Mouse (Mus musculus): ENCODE results near the gene Cdc42.

GRCm38 (mm10) chr4:137282584-137283406, 74.7 kb downstream of the Cdc42 start:
- no peak for TF ChIP-seq CTCF (IDR thresholded peaks at IDR 0.05; ENCODE audit: control insufficient read depth, insufficient read depth, insufficient read length)
- TF ChIP-seq MYOD1 (IDR thresholded peaks at IDR 0.05; ENCODE audit: control insufficient read depth, insufficient read length, low read depth) = no peak
- no peak for TF ChIP-seq MYOG (IDR thresholded peaks at IDR 0.05; ENCODE audit: control insufficient read depth, extremely low read depth, insufficient read length)
- no peak for TF ChIP-seq USF1 (IDR thresholded peaks at IDR 0.05; ENCODE audit: low read depth)

Measured in C2C12 (cell line).